Mouse (Mus musculus): Measurements from ENCODE around the gene Gm17604. TPM values are rescaled to one million over a fixed set of nuclear protein-coding genes. Genes with fewer than 3 reads are reported as not detected.
A peak's percentile ranks its signal among the peaks of the same experiment; 100 is the strongest.

Gm17604 gene
- polyA plus RNA-seq (2015; fragmentation: Nextera tagmentation; extraction: Ambion mirVana), result not detected in 2 replicates

- H3K27me3 ChIP-seq (replicated peaks), result no peaks in the 10 kb centered on the region
- H3K4me1 ChIP-seq (replicated peaks), result no peaks in the 10 kb centered on the region
- no peak within 1 kb of the TSS for H3K4me2 ChIP-seq (replicated peaks)
- no peak for ATAC-seq
- H3K9ac ChIP-seq, result no peak within 1 kb of the TSS
- H3K9me3 ChIP-seq, result no peaks in the 10 kb centered on the region
- no peaks in the 10 kb centered on the region for H3K36me3 ChIP-seq
- H3K27ac ChIP-seq, result no peak within 1 kb of the TSS
- no peak within 1 kb of the TSS for H3K4me3 ChIP-seq (replicated peaks)
Measured at GRCm38 (mm10) chrX:165004779-165005324, at the start of gene Gm17604. Gm17604 (minus strand) TSS chrX:165004829.

GRCm38 (mm10) chrX:165049929-165050328 is 45.3 kb upstream of the Gm17604 start:
- Histone ChIP-seq H3K4me3 (replicated peaks) (no peak overlapping the region), H3K36me3 (no peaks in the 10 kb centered on the region), H3K4me1 (replicated peaks) (no peaks in the 10 kb centered on the region), H3K27ac (no peak overlapping the region), H3K9me3 (no peaks in the 10 kb centered on the region), H3K4me2 (replicated peaks) (no peak overlapping the region), H3K27me3 (replicated peaks) (no peaks in the 10 kb centered on the region), H3K9ac (no peak overlapping the region)
- no peak for ATAC-seq
- WGBS, result 80% methylated on average over 1 of the region's 1 CpGs

GRCm38 (mm10) chrX:165003141-165003540 is 1.5 kb downstream of the Gm17604 start:
- Histone ChIP-seq H3K36me3 (no peaks in the 10 kb centered on the region), H3K4me2 (replicated peaks) (no peak overlapping the region), H3K27me3 (replicated peaks) (no peaks in the 10 kb centered on the region), H3K9me3 (no peaks in the 10 kb centered on the region), H3K4me3 (replicated peaks) (no peak overlapping the region), H3K4me1 (replicated peaks) (no peaks in the 10 kb centered on the region), H3K9ac (no peak overlapping the region), H3K27ac (no peak overlapping the region)
- no peak for ATAC-seq
- 49% methylated on average over 4 of the region's 4 CpGs for WGBS

GRCm38 (mm10) chrX:164980193-164980775 is 24.3 kb downstream of the Gm17604 start, which contains the start of the genes Mospd2 and Fancb:
Mospd2 (minus strand) TSS chrX:164980375.
Fancb (plus strand) TSS chrX:164980592.
- H3K4me3 ChIP-seq (replicated peaks), result peak within 1 kb of the TSS; percentile 56
- no peaks in the 10 kb centered on the region for H3K27me3 ChIP-seq (replicated peaks)
- H3K9me3 ChIP-seq, result no peaks in the 10 kb centered on the region
- H3K36me3 ChIP-seq, result no peaks in the 10 kb centered on the region
- WGBS, result 10% methylated on average over 22 of the region's 26 CpGs
- peak; percentile 100 for ATAC-seq
- 0 out of 2 replicates have a peak within 1 kb of the TSS, but pooled peaks have one; percentile 48 for H3K27ac ChIP-seq
- H3K9ac ChIP-seq, result peak within 1 kb of the TSS; percentile 47
- peak within 1 kb of the TSS; percentile 56 for H3K4me2 ChIP-seq (replicated peaks)
- no peaks in the 10 kb centered on the region for H3K4me1 ChIP-seq (replicated peaks)

GRCm38 (mm10) chrX:164978866-164979265 is 25.8 kb downstream of the Gm17604 start:
- Histone ChIP-seq H3K27me3 (replicated peaks) (no peaks in the 10 kb centered on the region), H3K4me1 (replicated peaks) (no peaks in the 10 kb centered on the region), H3K36me3 (no peaks in the 10 kb centered on the region), H3K4me3 (replicated peaks) (no peak overlapping the region), H3K9ac (no peak overlapping the region), H3K4me2 (replicated peaks) (peak overlapping the region; percentile 56), H3K9me3 (no peaks in the 10 kb centered on the region), H3K27ac (no peak overlapping the region)
- no peak for ATAC-seq
- WGBS, result 93% methylated on average over 2 of the region's 2 CpGs

GRCm38 (mm10) chrX:164971206-164971605 is 33.4 kb downstream of the Gm17604 start:
- Histone ChIP-seq H3K27ac (no peak overlapping the region), H3K27me3 (replicated peaks) (no peaks in the 10 kb centered on the region; the same call in 1 of the 2 replicates), H3K9me3 (no peaks in the 10 kb centered on the region), H3K9ac (no peak overlapping the region), H3K4me2 (replicated peaks) (no peak overlapping the region), H3K4me3 (replicated peaks) (no peak overlapping the region), H3K36me3 (no peaks in the 10 kb centered on the region), H3K4me1 (replicated peaks) (no peaks in the 10 kb centered on the region)
- 75% methylated on average over 3 of the region's 3 CpGs for WGBS
- 0 out of 2 replicates have a peak, but pooled peaks have one; percentile 20 for ATAC-seq

GRCm38 (mm10) chrX:164965750-164966448 is 38.7 kb downstream of the Gm17604 start:
- no peak overlapping the region for H3K4me2 ChIP-seq (replicated peaks)
- no peak overlapping the region for H3K4me3 ChIP-seq (replicated peaks)
- H3K4me1 ChIP-seq (replicated peaks), result no peaks in the 10 kb centered on the region
- H3K9me3 ChIP-seq, result no peaks in the 10 kb centered on the region
- WGBS, result 80% methylated on average over 3 of the region's 3 CpGs
- no peak for ATAC-seq
- H3K36me3 ChIP-seq, result no peaks in the 10 kb centered on the region
- no peak overlapping the region for H3K27ac ChIP-seq
- H3K9ac ChIP-seq, result no peak overlapping the region
- no peaks in the 10 kb centered on the region; the same call in 1 of the 2 replicates for H3K27me3 ChIP-seq (replicated peaks)

Other genes with a start within 250 kb of the Gm17604 start
- 19.3 and 23.2 TPM in 2 replicates for gene Mospd2, start 24.5 kb downstream of the Gm17604 start, polyA plus RNA-seq (2015; fragmentation: Nextera tagmentation; extraction: Ambion mirVana)
- 7.5 and 9.4 TPM in 2 replicates for gene Fancb, start 24.2 kb downstream of the Gm17604 start, polyA plus RNA-seq (2015; fragmentation: Nextera tagmentation; extraction: Ambion mirVana)